Mouse (Mus musculus): Measurements from ENCODE around the gene Eif1ad.
A peak's percentile ranks its signal among the peaks of the same experiment; 100 is the strongest.
"Not testable (repeated sequence)": the region's sequence is repeated elsewhere in the genome, so short reads cannot be mapped to it uniquely, and the experiment has no call there.

The Eif1ad gene

GRCm38 (mm10) chr19:5366175-5367052, at the start of gene Eif1ad:
Gene Eif1ad, plus strand, starts transcription at chr19:5366741.
- peak; percentile 94 to 95 for DNase-seq (ENCODE audit: low spot score in 2 of 2)

- no peak for DNase-seq (ENCODE audit: low spot score in 2 of 2)
Observed at GRCm38 (mm10) chr19:5323801-5324200, 42.7 kb upstream of the Eif1ad start.

- DNase-seq (ENCODE audit: low spot score in 2 of 2) = no peak
Observed at GRCm38 (mm10) chr19:5327970-5328369, 38.6 kb upstream of the Eif1ad start.

GRCm38 (mm10) chr19:5334741-5335140, 31.8 kb upstream of the Eif1ad start:
- no peak for DNase-seq (ENCODE audit: low spot score in 2 of 2)

- DNase-seq (ENCODE audit: low spot score in 2 of 2) = no peak
Observed at GRCm38 (mm10) chr19:5335441-5335840, 31.1 kb upstream of the Eif1ad start, which contains the start of gene Catsper1. Gene Catsper1, plus strand, starts transcription at chr19:5335741.

- DNase-seq (ENCODE audit: low spot score in 2 of 2) = peak; percentile 61 to 69
Observed at GRCm38 (mm10) chr19:5337975-5338374, 28.6 kb upstream of the Eif1ad start.

GRCm38 (mm10) chr19:5341360-5341759, 25.2 kb upstream of the Eif1ad start:
- DNase-seq (ENCODE audit: low spot score in 2 of 2) = no peak

GRCm38 (mm10) chr19:5345297-5346131, 21.0 kb upstream of the Eif1ad start:
- DNase-seq (ENCODE audit: low spot score in 2 of 2) = no peak

GRCm38 (mm10) chr19:5348064-5348463, 18.5 kb upstream of the Eif1ad start:
- DNase-seq (ENCODE audit: low spot score in 2 of 2) = no peak

GRCm38 (mm10) chr19:5348526-5349501, 17.7 kb upstream of the Eif1ad start:
- peak; percentile 6 to 15 for DNase-seq (ENCODE audit: low spot score in 2 of 2)

GRCm38 (mm10) chr19:5349502-5349873, 17.1 kb upstream of the Eif1ad start, which contains the start of gene Cst6:
Gene Cst6, minus strand, starts transcription at chr19:5349574.
- DNase-seq (ENCODE audit: low spot score in 2 of 2) = not testable (repeated sequence)

- DNase-seq (ENCODE audit: low spot score in 2 of 2) = no peak
Observed at GRCm38 (mm10) chr19:5353609-5354008, 12.9 kb upstream of the Eif1ad start.

GRCm38 (mm10) chr19:5356080-5356479, 10.5 kb upstream of the Eif1ad start:
- no peak for DNase-seq (ENCODE audit: low spot score in 2 of 2)

- no peak for DNase-seq (ENCODE audit: low spot score in 2 of 2)
Observed at GRCm38 (mm10) chr19:5362186-5362585, 4.4 kb upstream of the Eif1ad start.

GRCm38 (mm10) chr19:5364124-5364523, 2.4 kb upstream of the Eif1ad start:
- DNase-seq (ENCODE audit: low spot score in 2 of 2) = no peak

GRCm38 (mm10) chr19:5365751-5366150, 790 bp upstream of the Eif1ad start:
- no peak for DNase-seq (ENCODE audit: low spot score in 2 of 2)

GRCm38 (mm10) chr19:5367053-5367359, 465 bp downstream of the Eif1ad start, which contains the start of gene Banf1:
Gene Banf1, minus strand, starts transcription at chr19:5367168.
- DNase-seq (ENCODE audit: low spot score in 2 of 2) = no peak

- no peak for DNase-seq (ENCODE audit: low spot score in 2 of 2)
Observed at GRCm38 (mm10) chr19:5367455-5367854, 914 bp downstream of the Eif1ad start.

- DNase-seq (ENCODE audit: low spot score in 2 of 2) = no peak
Observed at GRCm38 (mm10) chr19:5370932-5371331, 4.4 kb downstream of the Eif1ad start.

GRCm38 (mm10) chr19:5372724-5373123, 6.2 kb downstream of the Eif1ad start:
- DNase-seq (ENCODE audit: low spot score in 2 of 2) = no peak

- DNase-seq (ENCODE audit: low spot score in 2 of 2) = no peak
Observed at GRCm38 (mm10) chr19:5374177-5374576, 7.6 kb downstream of the Eif1ad start.

Measured in frontal cortex, postnatal 25 days (tissue).